Mouse (Mus musculus): ENCODE results near the gene Anxa2.

The Anxa2 gene

GRCm38 (mm10) chr9:69488972-69489371 is 35.6 kb downstream of the Anxa2 start:
- in situ Hi-C loops (cut with MboI; ENCODE audit: low pct_unique_long_range_greater_than_20kb in 1 of 2, low sequenced_read_pairs in 2 of 2, unreplicated experiment in 1 of 2), result loop anchor here (10.0 kb wide), 2 partner anchors 114 to 124 kb away; no protein-coding TSS in a partner anchor

- in situ Hi-C loops (cut with MboI; ENCODE audit: low pct_unique_long_range_greater_than_20kb in 1 of 2, low sequenced_read_pairs in 2 of 2, unreplicated experiment in 1 of 2), result no loop called here
Observed at GRCm38 (mm10) chr9:69492809-69493208, 39.4 kb downstream of the Anxa2 start.

- in situ Hi-C loops (cut with MboI; ENCODE audit: low pct_unique_long_range_greater_than_20kb in 1 of 2, low sequenced_read_pairs in 2 of 2, unreplicated experiment in 1 of 2), result no loop called here
Observed at GRCm38 (mm10) chr9:69502504-69502903, 49.1 kb downstream of the Anxa2 start.

GRCm38 (mm10) chr9:69505611-69506010 is 52.2 kb downstream of the Anxa2 start:
- in situ Hi-C loops (cut with MboI; ENCODE audit: low pct_unique_long_range_greater_than_20kb in 1 of 2, low sequenced_read_pairs in 2 of 2, unreplicated experiment in 1 of 2), result no loop called here

- in situ Hi-C loops (cut with MboI; ENCODE audit: low pct_unique_long_range_greater_than_20kb in 1 of 2, low sequenced_read_pairs in 2 of 2, unreplicated experiment in 1 of 2), result no loop called here
Observed at GRCm38 (mm10) chr9:69507206-69507605, 53.8 kb downstream of the Anxa2 start.

- in situ Hi-C loops (cut with MboI; ENCODE audit: low pct_unique_long_range_greater_than_20kb in 1 of 2, low sequenced_read_pairs in 2 of 2, unreplicated experiment in 1 of 2), result no loop called here
Observed at GRCm38 (mm10) chr9:69508016-69508415, 54.6 kb downstream of the Anxa2 start.

GRCm38 (mm10) chr9:69511881-69512590 is 58.6 kb downstream of the Anxa2 start:
- in situ Hi-C loops (cut with MboI; ENCODE audit: low pct_unique_long_range_greater_than_20kb in 1 of 2, low sequenced_read_pairs in 2 of 2, unreplicated experiment in 1 of 2), result no loop called here

- in situ Hi-C loops (cut with MboI; ENCODE audit: low pct_unique_long_range_greater_than_20kb in 1 of 2, low sequenced_read_pairs in 2 of 2, unreplicated experiment in 1 of 2), result no loop called here
Observed at GRCm38 (mm10) chr9:69512726-69513125, 59.3 kb downstream of the Anxa2 start.

GRCm38 (mm10) chr9:69514206-69514605 is 60.8 kb downstream of the Anxa2 start:
- in situ Hi-C loops (cut with MboI; ENCODE audit: low pct_unique_long_range_greater_than_20kb in 1 of 2, low sequenced_read_pairs in 2 of 2, unreplicated experiment in 1 of 2), result no loop called here

- in situ Hi-C loops (cut with MboI; ENCODE audit: low pct_unique_long_range_greater_than_20kb in 1 of 2, low sequenced_read_pairs in 2 of 2, unreplicated experiment in 1 of 2), result no loop called here
Observed at GRCm38 (mm10) chr9:69515416-69515815, 62.0 kb downstream of the Anxa2 start.

GRCm38 (mm10) chr9:69517387-69518035 is 64.1 kb downstream of the Anxa2 start:
- in situ Hi-C loops (cut with MboI; ENCODE audit: low pct_unique_long_range_greater_than_20kb in 1 of 2, low sequenced_read_pairs in 2 of 2, unreplicated experiment in 1 of 2), result no loop called here
